Mouse (Mus musculus): Measurements from ENCODE around the gene Hmg20a. TPM values are rescaled to one million over a fixed set of nuclear protein-coding genes. Genes with fewer than 3 reads are reported as not detected.

Gene Hmg20a
- polyA plus RNA-seq, 1 experiment from 2014 or later = 64.0 TPM

DNA sequence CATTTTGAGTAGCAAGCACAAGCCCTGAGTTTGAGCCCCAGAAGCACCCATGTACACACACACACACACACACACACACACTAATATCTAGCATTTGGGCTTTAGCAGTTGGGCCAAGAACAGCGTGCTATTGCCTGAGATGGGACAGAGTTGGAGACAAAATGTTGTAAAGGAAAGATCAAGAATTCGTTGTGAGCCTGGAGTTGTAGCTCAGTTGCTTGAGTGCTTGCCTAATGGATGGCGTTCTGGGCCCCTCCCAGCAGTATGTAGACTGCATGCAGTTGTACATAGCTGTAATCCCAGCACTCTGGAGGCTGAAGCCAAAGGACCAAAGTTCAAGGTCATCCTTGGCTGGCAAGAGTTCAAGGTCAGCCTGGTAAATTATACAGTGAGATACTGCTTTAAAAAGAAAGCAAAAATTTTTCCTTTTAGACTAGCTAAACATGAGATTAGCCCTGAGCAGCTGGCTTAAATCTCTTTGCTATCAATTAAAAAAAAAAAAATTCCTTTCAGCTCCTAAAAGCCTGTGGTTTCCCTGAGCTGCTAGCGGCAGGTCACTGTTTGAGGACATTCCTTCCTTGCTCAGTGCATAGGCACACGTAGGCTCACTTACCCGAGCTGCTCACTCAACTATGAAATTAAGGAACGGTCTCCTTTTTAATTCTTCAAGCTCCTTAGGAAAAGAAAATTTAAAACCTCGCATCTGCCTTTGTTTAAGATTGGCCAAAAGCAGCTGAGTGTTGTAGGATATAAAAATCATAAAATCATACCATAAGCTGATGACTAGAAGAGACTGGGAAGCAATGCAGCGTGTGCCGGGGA, 83.5 kb downstream of the Hmg20a start:
- WGBS = 20% methylated on average over 10 of the region's 10 CpGs
- no peak overlapping the region; the same call in 1 of the 2 replicates for H3K9ac ChIP-seq
- H3K4me1 ChIP-seq = peaks cover 90% of the 10 kb centered on the region

DNA sequence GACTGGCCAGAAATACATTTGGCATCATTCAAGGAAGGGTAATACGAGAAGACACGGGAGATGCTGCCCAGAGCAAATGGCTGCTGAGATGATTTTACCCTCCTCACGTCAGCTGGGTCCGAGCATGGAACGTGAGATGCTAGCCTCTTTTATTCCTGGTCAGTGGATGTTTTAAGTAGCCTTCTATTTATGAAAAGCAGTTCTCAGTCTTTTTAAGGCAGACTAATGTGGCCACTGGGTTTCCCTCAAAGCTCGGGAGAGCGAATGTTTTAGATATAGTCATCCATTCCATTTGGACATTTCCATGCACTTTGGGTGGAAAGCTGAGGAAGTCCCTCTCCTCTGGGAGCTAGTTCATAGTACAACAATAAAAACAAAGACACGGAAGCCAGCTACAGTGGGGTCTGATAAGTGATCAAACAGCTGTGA, 84.1 kb downstream of the Hmg20a start:
- Histone ChIP-seq H3K27me3 (no peaks in the 10 kb centered on the region), H3K4me2 (peak overlapping the region; percentile 48), H3K4me3 (replicated peaks) (peak overlapping the region; percentile 10; the same call in 1 of the 2 replicates), H3K36me3 (no peaks in the 10 kb centered on the region), H3K9ac (no peak overlapping the region; the same call in 1 of the 2 replicates), H3K4me1 (peaks cover 94% of the 10 kb centered on the region), H3K9me3 (replicated peaks) (no peaks in the 10 kb centered on the region), H3K27ac (peak overlapping the region; percentile 98)
- no peak for ATAC-seq (replicated peaks; ENCODE audit: low FRiP score)
- 17% methylated on average over 8 of the region's 8 CpGs for WGBS

More for the DNA sequence above, 83.5 kb downstream of the Hmg20a start:
- no peak for ATAC-seq (replicated peaks; ENCODE audit: low FRiP score)
- Histone ChIP-seq H3K27me3 (no peaks in the 10 kb centered on the region), H3K27ac (peak overlapping the region; percentile 98), H3K9me3 (replicated peaks) (no peaks in the 10 kb centered on the region), H3K4me2 (peak overlapping the region; percentile 48), H3K36me3 (no peaks in the 10 kb centered on the region), H3K4me3 (replicated peaks) (peak overlapping the region; percentile 10; the same call in 1 of the 2 replicates)

DNA sequence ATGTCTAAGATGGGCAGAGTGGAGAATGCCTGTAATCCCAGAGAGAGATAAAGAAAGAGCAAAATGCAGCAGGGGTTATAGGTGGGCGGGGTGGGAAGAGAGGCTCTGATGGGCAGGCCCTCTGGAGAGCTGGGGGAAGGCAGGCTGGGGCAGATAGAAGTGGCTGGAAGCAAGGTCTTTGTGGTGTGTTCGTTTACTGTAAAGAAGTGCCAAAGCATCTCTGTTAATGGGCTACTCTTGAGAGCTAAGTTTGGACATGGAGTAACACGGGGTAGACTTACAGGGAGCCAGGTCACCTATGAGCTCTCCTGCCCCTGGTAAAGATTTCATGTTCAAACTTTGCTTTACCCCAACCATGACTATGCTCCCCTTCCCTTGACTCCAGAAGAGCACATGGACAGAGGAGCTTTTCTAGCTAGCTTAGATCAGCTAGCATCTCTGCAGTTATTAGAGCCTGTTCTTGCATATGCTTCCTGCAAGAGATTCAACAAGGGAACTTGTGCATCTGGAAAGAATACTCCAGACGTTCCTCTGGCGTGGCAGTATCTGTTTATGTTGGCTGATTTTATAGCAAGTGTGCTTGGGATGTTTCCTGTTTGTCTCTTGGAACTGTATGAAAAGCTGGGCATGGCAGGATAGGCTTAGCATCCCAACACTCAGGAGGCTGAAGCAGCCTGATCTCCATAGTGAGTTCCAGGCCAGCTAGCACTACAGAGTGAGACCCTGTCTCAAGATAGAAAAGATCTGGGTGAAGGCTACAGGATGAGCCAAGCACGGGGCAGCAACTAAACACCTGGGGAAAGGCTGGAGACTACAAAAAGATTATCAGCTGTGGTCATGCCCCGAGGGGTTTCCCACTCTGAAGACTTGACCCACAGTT, 85.5 kb downstream of the Hmg20a start:
- Histone ChIP-seq H3K9me3 (replicated peaks) (no peaks in the 10 kb centered on the region), H3K36me3 (no peaks in the 10 kb centered on the region), H3K4me1 (peaks cover 94% of the 10 kb centered on the region), H3K9ac (no peak overlapping the region), H3K4me2 (0 out of 2 replicates have a peak overlapping the region, but pooled peaks have one; percentile 5), H3K4me3 (replicated peaks) (no peak overlapping the region), H3K27ac (peak overlapping the region; percentile 98), H3K27me3 (no peaks in the 10 kb centered on the region)
- no peak for ATAC-seq (replicated peaks; ENCODE audit: low FRiP score)
- 60% methylated on average over 7 of the region's 7 CpGs for WGBS

DNA sequence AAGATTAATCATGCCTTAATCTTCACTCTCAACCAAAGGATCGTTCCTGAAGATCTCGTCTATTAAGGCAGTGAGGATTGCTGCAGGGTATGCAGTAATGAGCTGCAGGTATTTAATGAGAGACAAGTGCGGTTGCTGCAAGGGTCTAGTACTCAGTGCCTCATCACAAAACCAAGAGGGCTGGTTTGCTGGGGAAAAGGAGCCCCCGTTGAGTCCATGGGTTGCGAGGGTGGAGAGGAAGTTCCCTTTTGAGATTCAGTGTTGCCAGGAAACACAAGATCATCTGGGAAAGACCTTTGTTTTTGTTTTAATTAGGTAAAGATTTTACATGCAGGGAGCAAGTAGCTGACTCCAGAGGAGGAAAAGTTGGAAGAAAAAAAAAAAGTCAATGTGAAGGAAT, 86.1 kb downstream of the Hmg20a start:
- H3K4me3 ChIP-seq (replicated peaks) = no peak overlapping the region
- peak overlapping the region; percentile 98 for H3K27ac ChIP-seq
- H3K9me3 ChIP-seq (replicated peaks) = no peaks in the 10 kb centered on the region
- no peaks in the 10 kb centered on the region for H3K36me3 ChIP-seq
- peaks cover 92% of the 10 kb centered on the region for H3K4me1 ChIP-seq
- WGBS = 43% methylated on average over 5 of the region's 5 CpGs
- 0 out of 2 replicates have a peak overlapping the region, but pooled peaks have one; percentile 5 for H3K4me2 ChIP-seq
- H3K27me3 ChIP-seq = no peaks in the 10 kb centered on the region
- ATAC-seq (replicated peaks; ENCODE audit: low FRiP score) = no peak
- no peak overlapping the region for H3K9ac ChIP-seq

DNA sequence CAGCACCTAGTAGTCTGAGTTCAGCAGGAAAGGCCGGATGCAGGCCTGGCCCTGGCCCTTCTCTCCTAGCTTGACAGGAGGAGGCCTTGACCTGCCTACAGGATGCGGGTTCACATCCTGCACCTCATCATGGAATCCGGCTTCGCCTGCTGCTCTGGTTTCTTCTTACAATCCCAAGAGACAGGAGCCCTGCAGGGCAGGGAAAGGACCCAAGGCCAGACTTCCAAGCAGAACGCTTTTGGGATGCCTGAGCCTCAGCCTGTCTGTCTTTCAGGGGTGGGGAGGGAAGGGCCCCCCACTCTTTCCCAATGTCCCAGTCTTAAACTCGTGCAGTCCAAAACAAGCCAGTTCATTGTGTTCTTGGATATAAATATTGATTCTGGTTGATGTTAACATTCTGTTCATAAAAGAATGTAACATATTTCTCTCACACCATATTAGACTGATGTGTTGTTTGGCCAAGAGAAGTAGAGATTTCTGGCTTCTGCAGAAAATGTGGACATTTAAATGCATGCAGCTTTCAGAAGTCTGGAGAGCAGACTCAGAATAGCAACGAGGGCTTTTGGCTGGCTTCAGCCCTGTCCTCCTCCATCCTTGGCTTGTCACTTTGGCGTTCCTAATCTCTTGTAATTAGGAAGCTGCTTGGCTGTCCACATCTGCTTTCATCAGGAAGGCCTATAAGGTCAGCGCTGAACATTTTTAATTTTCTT, 86.8 kb downstream of the Hmg20a start:
- ATAC-seq (replicated peaks; ENCODE audit: low FRiP score) = peak; percentile 40; the same call in 1 of the 2 replicates
- 39% methylated on average over 9 of the region's 9 CpGs for WGBS
- Histone ChIP-seq H3K27me3 (no peaks in the 10 kb centered on the region), H3K27ac (peak overlapping the region; percentile 98), H3K4me3 (replicated peaks) (peak overlapping the region; percentile 45; the same call in 1 of the 2 replicates), H3K36me3 (no peaks in the 10 kb centered on the region), H3K9ac (0 out of 2 replicates have a peak overlapping the region, but pooled peaks have one; percentile 3), H3K4me2 (peak overlapping the region; percentile 83), H3K4me1 (peaks cover 86% of the 10 kb centered on the region), H3K9me3 (replicated peaks) (no peaks in the 10 kb centered on the region)

DNA sequence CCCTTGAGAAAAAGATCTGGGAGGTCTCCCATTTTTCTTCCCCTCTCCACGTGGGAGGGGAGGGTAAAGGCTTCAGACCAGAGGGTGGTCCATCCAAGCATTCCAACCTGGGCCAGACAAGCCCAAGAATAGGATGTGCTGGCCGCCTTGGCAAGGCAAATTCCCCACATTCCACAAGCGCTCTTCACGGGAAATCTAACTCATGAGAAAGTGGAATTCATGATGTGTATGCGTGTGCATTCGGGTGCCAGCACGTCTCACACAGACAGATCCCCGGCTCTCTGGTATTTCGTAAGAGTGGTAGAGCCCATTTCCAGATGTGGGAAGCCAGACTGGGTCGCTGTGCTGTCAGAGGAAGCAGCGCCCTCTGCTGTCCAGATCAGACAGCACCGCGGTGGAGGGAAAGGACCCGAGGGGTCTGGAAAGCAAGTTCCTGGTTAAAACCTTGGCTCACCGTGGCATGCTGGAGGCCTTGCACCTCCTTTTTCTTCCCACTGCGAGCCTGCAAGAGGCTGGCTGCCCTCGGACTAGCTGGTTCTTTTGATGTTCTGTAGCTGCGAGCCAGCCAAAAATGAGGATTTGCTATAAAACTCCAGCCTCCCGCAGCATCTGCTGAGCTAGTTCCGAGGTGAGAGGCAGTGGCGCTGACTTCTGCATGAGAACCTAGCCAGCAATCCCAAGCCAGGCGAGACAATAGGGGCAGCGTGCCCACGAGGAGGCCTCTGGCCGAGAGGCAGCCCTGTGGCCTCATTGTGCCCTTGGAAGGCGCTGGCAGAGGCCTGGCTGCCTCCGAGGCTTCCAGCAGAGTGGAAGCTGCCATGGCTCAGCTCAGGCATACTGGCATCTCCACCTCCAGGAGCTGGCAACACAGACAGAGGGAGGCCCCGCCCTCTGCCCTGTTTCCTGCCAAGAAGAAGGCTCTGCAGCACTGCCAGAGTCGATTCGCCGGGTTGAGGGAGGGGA, 87.7 kb downstream of the Hmg20a start:
- no peaks in the 10 kb centered on the region for H3K27me3 ChIP-seq
- peaks cover 79% of the 10 kb centered on the region for H3K4me1 ChIP-seq
- H3K27ac ChIP-seq = peak overlapping the region; percentile 98
- H3K4me3 ChIP-seq (replicated peaks) = peak overlapping the region; percentile 45
- peak overlapping the region; percentile 83 for H3K4me2 ChIP-seq
- ATAC-seq (replicated peaks; ENCODE audit: low FRiP score) = peak; percentile 70
- H3K9ac ChIP-seq = peak overlapping the region; percentile 53
- no peaks in the 10 kb centered on the region for H3K9me3 ChIP-seq (replicated peaks)
- WGBS = under 1% methylated on average over 31 of the region's 31 CpGs
- H3K36me3 ChIP-seq = no peaks in the 10 kb centered on the region

DNA sequence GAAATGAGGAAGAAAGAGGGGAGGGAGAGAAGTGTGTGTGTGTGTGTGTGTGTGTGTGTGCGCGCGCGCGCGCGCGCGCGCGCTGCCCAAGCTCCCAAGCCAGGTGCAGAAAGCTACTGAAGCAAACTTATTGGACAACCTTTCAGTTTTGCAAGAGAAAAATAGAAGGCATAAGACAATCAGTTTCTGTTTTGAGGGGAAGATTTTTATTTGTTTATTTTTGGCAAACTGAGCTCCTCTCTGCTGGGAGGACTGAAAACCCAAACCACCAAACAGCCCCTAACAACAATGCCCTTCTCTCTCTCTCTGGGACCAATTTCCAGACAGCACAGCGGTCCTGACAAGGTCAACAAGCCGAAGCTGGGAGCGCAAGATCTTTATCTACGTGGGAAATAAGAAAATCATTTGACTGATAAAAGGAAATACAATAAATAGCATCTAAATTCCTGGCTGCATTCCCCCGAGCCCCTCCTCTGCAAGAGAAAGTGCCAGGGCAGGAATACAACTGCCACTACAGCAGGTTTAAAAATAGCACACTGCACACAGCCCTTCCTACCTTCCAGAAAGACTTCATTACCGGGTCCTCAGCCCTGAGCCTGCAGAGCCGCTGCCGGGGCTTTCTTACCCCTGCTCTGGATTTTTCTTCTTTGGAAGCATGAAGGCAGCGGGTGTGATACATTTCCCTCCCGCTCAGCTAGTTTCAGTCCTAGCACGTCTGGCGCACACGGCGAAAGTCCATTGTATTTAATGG, 88.7 kb downstream of the Hmg20a start:
- no peaks in the 10 kb centered on the region for H3K36me3 ChIP-seq
- H3K4me1 ChIP-seq = peaks cover 68% of the 10 kb centered on the region
- no peaks in the 10 kb centered on the region for H3K27me3 ChIP-seq
- peak overlapping the region; percentile 83 for H3K4me2 ChIP-seq
- peak overlapping the region; percentile 98 for H3K27ac ChIP-seq
- 1% methylated on average over 25 of the region's 25 CpGs for WGBS
- ATAC-seq (replicated peaks; ENCODE audit: low FRiP score) = no peak
- peak overlapping the region; percentile 53 for H3K9ac ChIP-seq
- no peaks in the 10 kb centered on the region for H3K9me3 ChIP-seq (replicated peaks)
- peak overlapping the region; percentile 45 for H3K4me3 ChIP-seq (replicated peaks)

DNA sequence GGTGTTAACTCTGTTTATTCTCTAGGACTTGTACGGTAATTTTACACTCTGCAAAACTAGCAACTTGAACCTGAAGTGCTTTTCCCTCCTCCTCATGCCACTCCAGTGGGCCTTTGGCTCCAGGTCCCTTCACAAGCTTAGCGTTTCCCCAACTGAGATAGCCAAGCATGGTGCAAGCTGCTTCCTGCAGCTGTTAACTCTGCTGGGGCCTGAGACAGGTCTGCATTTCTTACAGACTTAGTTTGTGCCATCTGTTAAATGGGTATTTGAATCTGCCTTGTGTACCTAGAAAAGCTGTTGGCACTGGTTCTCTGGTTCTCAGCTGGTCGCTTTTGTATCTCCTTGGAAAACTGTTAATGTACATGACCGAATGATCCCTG, 89.3 kb downstream of the Hmg20a start:
- WGBS = 43% methylated on average over 4 of the region's 4 CpGs
- ATAC-seq (replicated peaks; ENCODE audit: low FRiP score) = no peak
- Histone ChIP-seq H3K4me1 (peaks cover 63% of the 10 kb centered on the region), H3K27ac (peak overlapping the region; percentile 98), H3K4me2 (peak overlapping the region; percentile 83), H3K9ac (peak overlapping the region; percentile 53; the same call in 1 of the 2 replicates), H3K36me3 (no peaks in the 10 kb centered on the region), H3K4me3 (replicated peaks) (peak overlapping the region; percentile 45), H3K9me3 (replicated peaks) (no peaks in the 10 kb centered on the region), H3K27me3 (no peaks in the 10 kb centered on the region)

DNA sequence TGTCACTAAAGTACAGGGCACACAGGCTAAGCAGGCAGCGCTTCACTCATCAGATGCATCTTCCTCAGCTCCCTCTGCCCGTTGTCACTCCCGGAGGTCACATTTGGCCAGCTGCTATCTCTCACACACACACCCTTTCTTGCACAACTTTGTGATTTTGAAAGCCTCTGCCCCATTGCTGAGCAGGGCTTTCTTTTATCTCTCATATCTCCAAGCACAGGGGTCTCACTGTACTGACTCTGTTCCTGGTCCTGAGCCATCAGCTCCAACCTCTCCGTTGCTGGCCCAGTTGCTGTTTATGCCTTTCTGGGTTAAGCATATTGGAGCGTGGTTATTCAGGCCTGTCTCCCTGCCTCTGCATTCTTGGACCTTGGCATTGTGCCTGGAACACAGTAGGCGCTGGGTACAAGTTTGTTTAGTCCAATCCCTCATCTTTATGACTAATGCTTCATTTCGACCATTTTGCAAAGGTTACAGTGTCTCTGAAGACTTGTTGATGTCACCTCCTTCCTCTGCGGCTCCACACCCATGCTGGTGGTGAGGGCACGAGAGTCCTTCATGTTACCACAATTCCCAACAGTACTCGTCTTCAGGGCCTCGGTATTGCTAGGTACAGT, 90.5 kb downstream of the Hmg20a start:
- Histone ChIP-seq H3K36me3 (no peaks in the 10 kb centered on the region), H3K9me3 (replicated peaks) (no peaks in the 10 kb centered on the region), H3K9ac (no peak overlapping the region), H3K27ac (peak overlapping the region; percentile 60), H3K4me2 (no peak overlapping the region), H3K27me3 (no peaks in the 10 kb centered on the region), H3K4me3 (replicated peaks) (no peak overlapping the region), H3K4me1 (peaks cover 50% of the 10 kb centered on the region)
- ATAC-seq (replicated peaks; ENCODE audit: low FRiP score) = no peak
- WGBS = 71% methylated on average over 11 of the region's 11 CpGs

DNA sequence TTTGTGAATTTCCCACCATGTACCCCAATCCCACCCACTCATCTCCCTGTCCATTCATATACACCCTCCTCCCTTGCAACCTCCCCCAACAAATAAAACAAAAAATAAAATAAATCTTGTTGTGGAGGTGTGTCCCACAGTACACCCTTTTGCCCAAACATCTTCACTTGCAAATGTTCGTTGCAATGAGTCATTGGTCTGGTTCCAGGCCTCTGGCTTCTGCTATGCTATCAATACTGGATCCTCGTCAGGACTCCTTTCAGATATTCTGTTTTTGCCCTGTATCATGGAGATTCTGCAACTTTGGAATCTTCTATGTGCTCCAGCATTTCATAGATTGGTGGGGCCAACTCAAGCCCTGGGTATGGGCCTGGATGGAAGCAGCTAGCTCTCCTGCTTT, 91.9 kb downstream of the Hmg20a start:
- H3K27ac ChIP-seq = no peak overlapping the region
- H3K4me2 ChIP-seq = no peak overlapping the region
- WGBS = 75% methylated on average over 2 of the region's 2 CpGs
- no peaks in the 10 kb centered on the region for H3K36me3 ChIP-seq
- no peak overlapping the region for H3K9ac ChIP-seq
- H3K27me3 ChIP-seq = no peaks in the 10 kb centered on the region
- H3K9me3 ChIP-seq (replicated peaks) = no peaks in the 10 kb centered on the region
- no peak overlapping the region for H3K4me3 ChIP-seq (replicated peaks)
- no peak for ATAC-seq (replicated peaks; ENCODE audit: low FRiP score)
- peaks cover 37% of the 10 kb centered on the region for H3K4me1 ChIP-seq

All from kidney, embryonic 15.5 days (tissue).